Mouse (Mus musculus): ENCODE data around the gene Itprid1. TPM values are rescaled to one million over a fixed set of nuclear protein-coding genes. Genes with fewer than 3 reads are reported as not detected.

Itprid1 gene
- total and polyA plus RNA-seq, 2 experiments from 2014 or later: not detected

DNA sequence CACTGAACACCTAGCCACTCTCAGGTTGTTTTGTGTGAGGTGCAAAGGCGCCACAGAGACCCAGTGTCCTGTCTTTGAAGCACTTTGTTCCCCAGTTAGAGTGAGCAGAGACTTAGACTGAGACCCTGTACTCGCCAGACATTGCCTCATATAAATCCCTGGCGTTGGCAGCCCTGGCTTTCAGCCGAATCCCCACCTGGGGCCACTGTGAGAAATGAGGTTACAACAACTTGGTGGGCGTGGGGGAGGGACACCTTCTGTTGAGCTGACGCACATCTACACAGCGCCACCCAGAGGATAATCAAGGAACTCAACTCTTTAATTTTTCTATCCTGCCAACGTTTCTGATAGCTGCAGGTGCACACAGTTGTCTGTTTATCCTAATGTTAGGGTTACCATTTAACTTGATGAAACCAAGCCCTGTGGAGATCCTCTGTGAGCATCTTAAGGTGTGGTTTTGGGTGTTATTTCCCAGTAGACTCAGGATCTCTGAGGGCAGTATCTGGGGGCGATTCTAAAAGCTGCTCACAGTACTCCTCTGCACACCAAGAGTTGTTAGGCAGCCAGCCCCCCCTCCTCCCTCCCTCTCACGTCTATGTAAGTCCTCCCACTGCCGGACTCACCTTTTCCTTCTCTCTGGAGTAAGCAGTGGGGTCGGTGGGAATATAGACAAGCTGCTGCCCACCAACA, 32.6 kb upstream of the Itprid1 start:
- 27% methylated on average over 12 of the region's 12 CpGs for WGBS
- H3K4me2 ChIP-seq (ENCODE audit: low read depth, low read length, poor library complexity, severe bottlenecking): no peak overlapping the region

DNA sequence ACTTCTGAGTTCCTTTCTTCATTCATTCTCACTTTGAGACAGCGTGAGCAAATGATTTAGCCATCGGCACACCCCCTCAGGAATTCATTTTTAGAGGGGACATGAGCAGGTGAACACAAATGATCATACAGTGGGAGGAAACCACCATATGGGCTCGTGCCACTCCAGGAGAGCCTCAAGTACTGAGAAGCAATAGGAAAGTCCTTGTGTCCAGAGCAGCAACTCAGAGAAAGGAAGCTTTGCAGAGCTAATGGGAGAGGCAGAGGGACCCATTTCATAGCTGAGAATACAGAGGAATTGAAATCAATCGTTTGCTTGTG, 32.1 kb upstream of the Itprid1 start:
- Histone ChIP-seq H3K9ac (replicated peaks; ENCODE audit: low read length, poor library complexity, severe bottlenecking) (no peak overlapping the region), H3K27ac (ENCODE audit: low read depth, low read length) (no peak overlapping the region), H3K36me3 (ENCODE audit: insufficient read depth, low read length) (no peaks in the 10 kb centered on the region), H3K4me3 (ENCODE audit: low read depth, low read length) (no peak overlapping the region), H3K9me3 (ENCODE audit: low read length) (no peaks in the 10 kb centered on the region), H3K27me3 (ENCODE audit: insufficient read depth, low read length) (no peaks in the 10 kb centered on the region), H3K4me2 (ENCODE audit: low read depth, low read length, poor library complexity, severe bottlenecking) (no peak overlapping the region), H3K4me1 (ENCODE audit: insufficient read depth, low read length) (no peaks in the 10 kb centered on the region)
- DNase-seq (ENCODE audit: low spot score): no peak
- WGBS: 94% methylated on average over 4 of the region's 4 CpGs
- TF ChIP-seq CTCF (IDR thresholded peaks at IDR 0.05): no peak
- no peak for ATAC-seq (ENCODE audit: low FRiP score)

More for the DNA sequence above, 32.6 kb upstream of the Itprid1 start:
- no peaks in the 10 kb centered on the region for H3K36me3 ChIP-seq (ENCODE audit: insufficient read depth, low read length)
- no peak overlapping the region for H3K27ac ChIP-seq (ENCODE audit: low read depth, low read length)
- TF ChIP-seq CTCF (IDR thresholded peaks at IDR 0.05): peak; percentile 75
- H3K9ac ChIP-seq (replicated peaks; ENCODE audit: low read length, poor library complexity, severe bottlenecking): no peak overlapping the region
- H3K4me3 ChIP-seq (ENCODE audit: low read depth, low read length): no peak overlapping the region
- H3K27me3 ChIP-seq (ENCODE audit: insufficient read depth, low read length): no peaks in the 10 kb centered on the region
- peak; percentile 91 for DNase-seq (ENCODE audit: low spot score)
- H3K9me3 ChIP-seq (ENCODE audit: low read length): no peaks in the 10 kb centered on the region
- H3K4me1 ChIP-seq (ENCODE audit: insufficient read depth, low read length): no peaks in the 10 kb centered on the region
- peak; percentile 72; the same call in 1 of the 2 replicates for ATAC-seq (ENCODE audit: low FRiP score)

DNA sequence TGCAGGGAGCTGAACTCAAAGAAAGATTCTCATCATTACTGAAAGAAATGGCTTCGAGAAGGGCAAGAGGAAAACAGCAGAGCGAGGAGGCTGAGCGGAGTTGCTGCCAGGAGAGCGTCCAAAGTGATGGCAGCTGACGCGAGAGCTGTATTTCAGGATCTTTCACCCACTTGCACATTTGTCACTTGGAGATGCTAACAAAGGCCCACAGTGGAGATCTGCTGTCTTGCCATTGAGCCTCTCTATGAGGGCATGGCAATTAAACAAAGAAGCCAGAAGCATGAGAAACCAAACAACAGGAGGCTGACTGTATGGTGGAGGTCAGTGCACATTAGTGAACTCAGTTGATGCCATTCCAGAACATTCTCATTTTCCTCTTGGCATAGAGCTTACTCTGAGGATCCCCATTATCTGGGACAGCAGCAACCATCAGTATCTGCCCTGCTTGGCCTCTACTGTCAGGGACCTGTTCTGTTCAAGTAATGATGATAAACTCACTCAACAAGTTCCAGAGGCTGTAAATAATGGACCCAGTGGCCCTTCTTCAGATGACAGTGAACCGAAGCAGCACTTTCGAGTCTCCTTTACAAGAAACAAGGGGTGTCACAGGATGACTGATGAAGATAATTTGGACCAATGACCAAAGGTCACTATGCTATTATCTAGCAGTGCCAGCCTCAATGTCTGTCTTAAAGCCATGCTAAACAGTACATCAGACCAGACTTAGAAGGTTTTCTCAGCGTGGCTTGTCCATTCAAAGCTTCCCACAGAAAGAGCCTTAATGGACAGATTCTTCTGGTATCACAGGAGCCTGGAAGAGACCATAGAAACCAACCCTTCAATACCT, 31.2 kb upstream of the Itprid1 start:
- no peak overlapping the region for H3K27ac ChIP-seq (ENCODE audit: low read depth, low read length)
- no peaks in the 10 kb centered on the region for H3K27me3 ChIP-seq (ENCODE audit: insufficient read depth, low read length)
- no peaks in the 10 kb centered on the region for H3K9me3 ChIP-seq (ENCODE audit: low read length)
- no peak overlapping the region for H3K9ac ChIP-seq (replicated peaks; ENCODE audit: low read length, poor library complexity, severe bottlenecking)
- no peak overlapping the region for H3K4me2 ChIP-seq (ENCODE audit: low read depth, low read length, poor library complexity, severe bottlenecking)
- TF ChIP-seq CTCF (IDR thresholded peaks at IDR 0.05): no peak
- DNase-seq (ENCODE audit: low spot score) (peak; percentile 55), ATAC-seq (ENCODE audit: low FRiP score) (no peak)
- no peaks in the 10 kb centered on the region for H3K36me3 ChIP-seq (ENCODE audit: insufficient read depth, low read length)
- H3K4me1 ChIP-seq (ENCODE audit: insufficient read depth, low read length): no peaks in the 10 kb centered on the region
- WGBS: 79% methylated on average over 9 of the region's 9 CpGs
- H3K4me3 ChIP-seq (ENCODE audit: low read depth, low read length): no peak overlapping the region

DNA sequence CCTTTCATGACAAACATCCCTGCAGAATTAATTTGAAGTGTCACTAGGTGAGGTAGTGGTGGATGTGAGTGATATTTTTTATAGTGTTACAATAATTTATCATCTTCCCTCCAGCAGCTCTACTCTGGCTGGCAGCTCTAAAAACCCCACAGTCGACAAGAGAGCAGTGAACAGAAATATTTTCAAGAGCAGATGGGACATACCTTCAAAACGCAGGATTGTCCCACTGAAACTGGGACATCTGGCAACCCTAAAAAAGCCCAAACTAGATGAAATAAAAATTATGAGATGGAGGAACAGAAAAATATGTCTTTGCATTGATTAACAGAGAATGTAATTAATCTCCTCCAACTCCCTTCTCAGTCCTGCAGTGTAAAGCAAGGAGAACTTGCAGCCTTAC, 30.2 kb upstream of the Itprid1 start:
- Histone ChIP-seq H3K9me3 (ENCODE audit: low read length) (no peaks in the 10 kb centered on the region), H3K4me3 (ENCODE audit: low read depth, low read length) (no peak overlapping the region), H3K4me1 (ENCODE audit: insufficient read depth, low read length) (no peaks in the 10 kb centered on the region), H3K36me3 (ENCODE audit: insufficient read depth, low read length) (no peaks in the 10 kb centered on the region), H3K27ac (ENCODE audit: low read depth, low read length) (no peak overlapping the region), H3K27me3 (ENCODE audit: insufficient read depth, low read length) (no peaks in the 10 kb centered on the region), H3K9ac (replicated peaks; ENCODE audit: low read length, poor library complexity, severe bottlenecking) (no peak overlapping the region), H3K4me2 (ENCODE audit: low read depth, low read length, poor library complexity, severe bottlenecking) (no peak overlapping the region)
- 82% methylated on average over 2 of the region's 2 CpGs for WGBS
- no peak for ATAC-seq (ENCODE audit: low FRiP score)
- TF ChIP-seq CTCF (IDR thresholded peaks at IDR 0.05): no peak
- no peak for DNase-seq (ENCODE audit: low spot score)

DNA sequence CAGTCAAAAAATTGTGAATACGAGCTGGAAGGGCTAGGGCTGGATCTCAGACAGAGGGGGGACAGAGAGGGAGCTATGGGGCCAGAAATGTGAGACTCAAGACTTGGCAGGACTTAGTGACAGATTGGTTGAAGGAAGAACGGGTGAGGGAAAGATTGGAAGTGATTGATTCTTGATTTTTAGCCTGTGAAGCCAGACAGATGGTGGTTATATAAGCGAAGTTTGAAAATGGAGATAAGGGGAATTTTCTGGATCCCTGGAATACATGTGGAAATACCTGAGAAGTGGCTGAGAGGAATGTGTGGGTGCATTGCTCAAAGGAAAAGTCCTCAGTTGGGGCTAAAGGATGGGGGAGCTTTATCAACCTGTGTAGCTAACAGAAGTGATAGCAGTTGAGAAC, 28.0 kb upstream of the Itprid1 start:
- DNase-seq (ENCODE audit: low spot score) (no peak), ATAC-seq (ENCODE audit: low FRiP score) (no peak)

DNA sequence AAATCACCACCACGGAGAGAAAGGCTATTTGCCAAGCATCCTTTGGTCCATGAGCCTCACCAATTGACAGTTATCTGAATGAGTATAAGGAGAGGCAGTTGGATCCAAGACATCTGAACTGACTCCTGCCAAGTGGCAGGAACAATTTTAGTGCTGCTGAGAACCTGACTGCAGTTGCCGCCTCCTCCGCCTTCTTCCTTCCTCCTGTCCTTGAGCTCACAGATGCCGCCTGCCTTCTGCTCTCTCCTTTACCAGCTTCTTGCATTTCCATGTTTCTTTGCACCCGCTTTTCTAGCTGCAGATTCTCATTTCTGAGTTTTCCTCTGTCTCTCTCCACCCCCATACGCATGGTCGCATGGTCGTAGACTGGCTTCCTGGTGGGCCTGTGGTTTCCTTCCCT, 25.5 kb upstream of the Itprid1 start:
- ATAC-seq (ENCODE audit: low FRiP score) (no peak), DNase-seq (ENCODE audit: low spot score) (no peak)
- H3K27ac ChIP-seq (ENCODE audit: low read depth, low read length): no peak overlapping the region
- 88% methylated on average over 8 of the region's 8 CpGs for WGBS
- no peak overlapping the region for H3K4me2 ChIP-seq (ENCODE audit: low read depth, low read length, poor library complexity, severe bottlenecking)
- H3K27me3 ChIP-seq (ENCODE audit: insufficient read depth, low read length): no peaks in the 10 kb centered on the region
- H3K36me3 ChIP-seq (ENCODE audit: insufficient read depth, low read length): no peaks in the 10 kb centered on the region
- no peaks in the 10 kb centered on the region for H3K9me3 ChIP-seq (ENCODE audit: low read length)
- H3K4me3 ChIP-seq (ENCODE audit: low read depth, low read length): no peak overlapping the region
- no peaks in the 10 kb centered on the region for H3K4me1 ChIP-seq (ENCODE audit: insufficient read depth, low read length)
- no peak overlapping the region for H3K9ac ChIP-seq (replicated peaks; ENCODE audit: low read length, poor library complexity, severe bottlenecking)
- no peak for TF ChIP-seq CTCF (IDR thresholded peaks at IDR 0.05)

More for the DNA sequence above, 28.0 kb upstream of the Itprid1 start:
- Histone ChIP-seq H3K4me1 (ENCODE audit: insufficient read depth, low read length) (no peaks in the 10 kb centered on the region), H3K27ac (ENCODE audit: low read depth, low read length) (no peak overlapping the region), H3K36me3 (ENCODE audit: insufficient read depth, low read length) (no peaks in the 10 kb centered on the region), H3K27me3 (ENCODE audit: insufficient read depth, low read length) (no peaks in the 10 kb centered on the region), H3K9ac (replicated peaks; ENCODE audit: low read length, poor library complexity, severe bottlenecking) (no peak overlapping the region), H3K4me2 (ENCODE audit: low read depth, low read length, poor library complexity, severe bottlenecking) (no peak overlapping the region), H3K9me3 (ENCODE audit: low read length) (no peaks in the 10 kb centered on the region), H3K4me3 (ENCODE audit: low read depth, low read length) (no peak overlapping the region)
- no peak for TF ChIP-seq CTCF (IDR thresholded peaks at IDR 0.05)
- WGBS: 83% methylated on average over 3 of the region's 3 CpGs

Measured in midbrain, postnatal 0 days (tissue).